Mouse (Mus musculus) heart, postnatal 10 days (tissue): ENCODE measurements at regions not wholly inside any gene's neighbourhood (a gene's known extent, or its start where the extent isn't known, plus 50 kb on each side); places are given as distances from the start of the nearest gene placed in this dataset.
A peak's percentile ranks its signal among the peaks of the same experiment; 100 is the strongest.

ENCODE experiments used
- DNase-seq, 2 experiments: peaks; one replicate each; pipeline ENCODE4 v3.0.0; 2021
- intact Hi-C: fragments of 180-260 bp; cut with DNase I; formaldehyde crosslinking; loops from one replicate; pipeline ENCODE4 v1.15.1; 2025

DNA sequence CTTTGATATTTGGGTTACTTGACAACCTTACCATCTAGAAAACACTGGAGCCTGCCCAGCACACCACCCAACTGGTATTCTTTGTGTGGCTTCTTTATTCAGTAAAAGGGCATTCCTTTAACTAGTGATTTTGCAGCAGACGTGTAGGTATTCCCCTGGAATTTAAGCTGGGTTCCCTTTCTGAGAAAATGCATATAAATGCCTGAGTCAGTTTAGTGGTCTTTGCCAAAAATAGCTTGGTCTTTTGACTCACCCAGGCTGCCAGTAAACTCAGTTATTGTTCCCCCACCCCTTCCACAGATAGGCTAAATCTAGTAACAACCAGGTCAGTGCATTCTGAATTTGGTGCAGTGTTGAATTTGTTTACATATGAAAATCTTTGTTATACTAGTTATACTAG is 450.6 kb downstream of the Gm7489 start:
- intact Hi-C loops, result no loop called here
- DNase-seq, result no peak

DNA sequence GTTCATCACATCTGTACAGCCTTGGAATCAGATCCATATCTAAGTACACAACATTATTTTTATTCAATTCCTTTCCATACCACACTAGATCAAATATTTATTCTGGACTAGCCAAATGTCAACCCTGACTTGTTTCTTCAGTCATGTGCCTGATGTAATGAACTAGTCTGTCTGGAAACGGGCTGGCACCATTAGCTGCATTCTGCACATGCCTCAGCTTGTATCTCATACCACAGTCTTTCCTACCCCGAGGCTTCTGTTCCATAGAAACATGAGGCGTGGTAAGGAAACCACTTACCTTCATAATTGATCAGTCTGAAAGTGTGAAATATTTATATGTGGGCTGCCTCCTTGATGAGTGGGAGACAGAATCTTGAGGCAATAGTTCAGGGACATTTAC is 469.0 kb downstream of the Gm7489 start:
- no peak for DNase-seq
- intact Hi-C loops, result no loop called here

DNA sequence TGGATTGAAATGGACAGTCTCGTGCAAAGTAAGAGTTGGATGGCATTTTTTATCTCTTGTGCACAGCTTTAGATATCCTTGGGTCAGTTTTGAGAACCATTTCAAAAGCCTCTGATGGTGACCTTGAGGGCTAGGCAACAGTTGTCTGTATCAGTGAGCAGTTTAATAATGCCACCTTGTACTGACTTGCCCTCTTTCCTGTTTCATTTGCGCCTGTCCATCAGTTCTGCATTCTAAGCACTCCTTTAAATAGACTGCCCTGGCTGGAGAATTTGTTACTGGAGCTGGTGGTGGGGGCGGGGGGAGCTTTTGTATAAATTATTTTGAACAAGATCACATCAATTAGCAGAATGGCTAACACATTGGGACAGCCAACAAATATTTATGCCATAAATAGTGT is 474.0 kb downstream of the Gm7489 start:
- intact Hi-C loops, result no loop called here
- DNase-seq, result peak; percentile 2 to 3
